Mouse (Mus musculus): ENCODE results near the gene Gkn3.

DNA sequence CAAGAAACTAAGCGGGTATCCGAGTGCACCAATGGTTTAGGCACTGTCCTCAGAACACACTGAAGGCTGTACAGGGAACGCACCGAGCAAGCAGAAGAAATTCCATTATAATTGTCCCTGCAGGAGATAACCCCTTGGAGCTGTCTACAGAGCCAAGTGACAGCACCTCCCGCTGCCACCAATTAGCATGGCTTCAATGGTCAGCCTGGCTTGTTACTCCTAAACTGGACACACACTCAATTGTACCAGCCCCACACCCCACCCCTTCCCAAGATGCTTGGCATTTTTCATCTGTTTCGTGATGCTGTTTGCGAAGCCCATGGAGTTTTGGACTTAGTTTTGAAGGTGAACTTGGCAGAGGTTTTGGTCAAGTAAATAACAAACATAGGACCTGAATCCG lies 38.9 kb upstream of the Gkn3 start:
- TF ChIP-seq GATA1 (IDR thresholded peaks at IDR 0.05; ENCODE audit: borderline replicate concordance, low read length) (no peak), FLI1 (IDR thresholded peaks at IDR 0.05; ENCODE audit: low read length) (no peak)

Data from megakaryocyte, embryonic 14.5 days (primary cell).